Mouse (Mus musculus) hindbrain, embryonic 16.5 days (tissue): ENCODE measurements around the gene Rhoa. TPM values are rescaled to one million over a fixed set of nuclear protein-coding genes. Genes with fewer than 3 reads are reported as not detected.

Experiments
- ATAC-seq: fragments of 200-750 bp; cut with Nextera tagmentation; 2 replicates; pipeline ENCODE4 v1.8.0; 2017; ENCODE audit warnings: moderate TSS enrichment, moderate library complexity
- H3K27ac ChIP-seq: fragments of 300-500 bp; sonication (generic); 2 replicates; pipeline ENCODE4 v1.5.1; 2014; ENCODE audit warnings: low read depth, mild to moderate bottlenecking, control low read depth, low read length, moderate library complexity
- H3K27me3 ChIP-seq: fragments of 300-500 bp; sonication (generic); replicated peaks from 2 replicates; pipeline ENCODE4 v1.6.1; 2014; ENCODE audit warnings: low read length; ENCODE audit not compliant: control insufficient read depth, insufficient read depth
- H3K36me3 ChIP-seq: fragments of 300-500 bp; sonication (generic); 2 replicates; pipeline ENCODE4 v1.6.1; 2014; ENCODE audit warnings: mild to moderate bottlenecking, low read length, moderate library complexity, mixed read lengths; ENCODE audit not compliant: control insufficient read depth, insufficient read depth
- H3K4me1 ChIP-seq: fragments of 300-500 bp; sonication (generic); 2 replicates; pipeline ENCODE4 v1.6.1; 2014; ENCODE audit warnings: low read depth, low read length; ENCODE audit not compliant: control insufficient read depth, insufficient read depth
- H3K4me2 ChIP-seq: fragments of 300-500 bp; sonication (generic); 2 replicates; pipeline ENCODE4 v1.6.1; 2014; ENCODE audit warnings: mild to moderate bottlenecking, low read length, control low read depth, moderate library complexity
- H3K4me3 ChIP-seq: fragments of 300-500 bp; sonication (generic); 2 replicates; pipeline ENCODE4 v1.5.1; 2014; ENCODE audit warnings: mild to moderate bottlenecking, low read length, control low read depth, moderate library complexity
- H3K9ac ChIP-seq: fragments of 300-500 bp; sonication (generic); 2 replicates; pipeline ENCODE4 v1.6.1; 2014; ENCODE audit warnings: low read depth, mild to moderate bottlenecking, control low read depth, low read length, moderate library complexity
- H3K9me3 ChIP-seq: fragments of 300-500 bp; sonication (generic); 2 replicates; pipeline ENCODE4 v1.6.1; 2014; ENCODE audit warnings: mild to moderate bottlenecking, low read length, moderate library complexity; ENCODE audit not compliant: control insufficient read depth
- WGBS: fragments of 180-500 bp; shearing (Covaris S2); extraction: QIAGEN DNeasy Blood & Tissue Kit; methylation state at CpG from one replicate; pipeline ENCODE4 v1.1.7; 2014; 5-methylcytosine and 5-hydroxymethylcytosine counted together
- polyA plus RNA-seq: library from polyadenylated mRNA; unstranded; fragments of >200 nt; fragmentation: Nextera tagmentation; extraction: Ambion mirVana; gene quantifications from 2 replicates; pipeline ENCODE4 v1.2.1, GENCODE M21; 2015

The Rhoa gene
- polyA plus RNA-seq, result 278 TPM in 2 replicates

DNA sequence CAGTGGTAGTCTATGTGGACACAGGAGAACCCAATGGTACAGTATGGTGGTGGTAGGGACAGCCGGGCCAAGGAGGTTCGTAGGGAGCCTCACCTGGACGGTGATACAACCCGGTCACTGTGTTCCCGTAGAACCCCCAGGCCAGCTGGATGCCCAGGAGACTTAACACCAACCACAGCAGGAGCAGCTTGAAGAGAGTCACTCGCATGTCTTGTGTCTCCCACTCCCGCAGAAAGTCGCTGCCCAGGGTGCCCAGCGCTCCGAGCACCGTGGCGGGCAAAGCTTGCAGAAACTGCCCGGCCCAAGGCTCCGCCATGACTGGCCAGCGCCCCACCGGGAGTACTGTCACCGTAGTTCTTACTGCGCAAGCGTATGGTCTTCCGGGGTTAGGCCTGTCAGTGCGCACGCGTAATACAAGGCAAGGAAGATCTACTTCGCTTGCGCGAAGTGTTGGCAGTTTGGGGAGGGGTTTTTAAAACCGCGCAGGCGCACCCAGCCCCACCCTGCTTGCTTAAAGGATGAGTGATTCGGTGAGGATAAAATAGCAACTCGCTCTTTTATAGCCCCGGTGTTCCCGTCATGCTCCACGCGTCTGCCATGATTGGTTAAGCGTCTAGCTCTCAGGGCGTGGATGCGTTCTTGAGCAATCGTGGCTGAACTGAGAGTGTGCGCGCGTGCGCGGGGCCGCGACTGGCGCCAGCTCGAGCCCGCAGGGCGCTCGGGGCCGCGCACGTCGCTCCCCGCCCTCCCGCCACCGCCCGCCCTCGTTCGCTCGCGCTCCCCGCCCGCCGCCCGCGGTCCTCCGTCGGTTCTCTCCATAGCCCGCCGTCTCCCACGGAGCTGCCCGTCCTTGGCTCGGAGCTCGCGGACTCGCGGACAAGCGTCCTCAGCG lies at the start of gene Rhoa, which contains the start of gene Tcta:
Gene Rhoa (plus strand): TSS at position 501 of the 892 bp plus-strand sequence.
Gene Tcta (minus strand): TSS at position 532 of the 892 bp plus-strand sequence.
- Histone ChIP-seq H3K9me3 (no peaks in the 10 kb centered on the region), H3K27ac (peak within 1 kb of the TSS; percentile 100), H3K9ac (peak within 1 kb of the TSS; percentile 97), H3K4me3 (peak within 1 kb of the TSS; percentile 79), H3K36me3 (peaks cover 19% of the 10 kb centered on the region), H3K4me2 (peak within 1 kb of the TSS; percentile 96), H3K27me3 (no peaks in the 10 kb centered on the region), H3K4me1 (peaks cover 28% of the 10 kb centered on the region)
- ATAC-seq, result peak; percentile 98
- 0% methylated on average over 80 of the region's 81 CpGs for WGBS

DNA sequence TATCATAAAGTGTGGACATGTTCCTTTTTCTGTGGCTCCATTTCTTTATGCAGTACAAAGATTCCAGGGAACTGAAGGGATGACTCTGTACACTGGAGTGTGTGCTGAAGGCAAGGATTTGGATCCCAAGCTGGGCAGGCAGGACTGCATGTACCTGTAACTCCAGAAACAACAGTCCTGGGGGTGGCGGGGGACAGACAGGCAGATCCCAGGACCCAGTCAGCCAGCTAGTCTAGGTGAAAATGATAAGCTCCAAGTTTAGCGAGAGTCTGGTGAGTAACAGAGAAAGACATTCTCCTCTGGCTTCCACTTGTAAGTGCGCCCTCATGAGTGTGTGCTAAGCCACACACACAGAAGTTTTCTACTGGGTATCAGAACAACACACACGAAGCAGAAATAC lies 45.4 kb upstream of the Rhoa start:
- Histone ChIP-seq H3K27ac (no peak overlapping the region), H3K4me1 (peaks cover 20% of the 10 kb centered on the region)
- WGBS, result 90% methylated on average over 4 of the region's 4 CpGs

DNA sequence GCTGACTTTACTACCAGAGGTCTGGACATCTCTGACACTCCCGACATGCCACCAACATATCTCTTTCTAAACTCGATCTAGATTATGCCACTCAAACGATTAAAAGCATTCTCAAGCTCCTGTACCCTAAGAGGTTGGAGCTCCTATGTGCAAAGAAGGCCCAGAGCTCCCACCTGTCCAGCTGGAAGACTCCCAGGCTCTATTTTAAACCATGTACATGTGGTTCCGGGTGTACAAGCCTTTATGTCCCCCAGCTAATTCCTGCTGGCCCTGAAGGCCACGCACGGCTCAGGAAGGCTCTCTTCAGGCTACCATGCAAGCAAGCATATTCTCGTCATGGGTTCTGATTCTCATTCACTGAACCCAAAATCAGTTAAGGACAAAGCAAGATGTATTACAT lies 44.1 kb upstream of the Rhoa start:
- 79% methylated on average over 7 of the region's 7 CpGs for WGBS
- H3K9ac ChIP-seq, result peak overlapping the region; percentile 27
- no peaks in the 10 kb centered on the region for H3K36me3 ChIP-seq
- H3K4me3 ChIP-seq, result peak overlapping the region; percentile 98
- peak overlapping the region; percentile 84 for H3K4me2 ChIP-seq
- H3K9me3 ChIP-seq, result no peaks in the 10 kb centered on the region
- H3K4me1 ChIP-seq, result peaks cover 20% of the 10 kb centered on the region
- ATAC-seq, result no peak
- H3K27ac ChIP-seq, result no peak overlapping the region
- H3K27me3 ChIP-seq, result no peaks in the 10 kb centered on the region

More for the DNA sequence above, 45.4 kb upstream of the Rhoa start:
- Histone ChIP-seq H3K4me3 (no peak overlapping the region), H3K4me2 (no peak overlapping the region), H3K9ac (no peak overlapping the region), H3K9me3 (no peaks in the 10 kb centered on the region), H3K27me3 (no peaks in the 10 kb centered on the region), H3K36me3 (no peaks in the 10 kb centered on the region)
- ATAC-seq, result no peak

DNA sequence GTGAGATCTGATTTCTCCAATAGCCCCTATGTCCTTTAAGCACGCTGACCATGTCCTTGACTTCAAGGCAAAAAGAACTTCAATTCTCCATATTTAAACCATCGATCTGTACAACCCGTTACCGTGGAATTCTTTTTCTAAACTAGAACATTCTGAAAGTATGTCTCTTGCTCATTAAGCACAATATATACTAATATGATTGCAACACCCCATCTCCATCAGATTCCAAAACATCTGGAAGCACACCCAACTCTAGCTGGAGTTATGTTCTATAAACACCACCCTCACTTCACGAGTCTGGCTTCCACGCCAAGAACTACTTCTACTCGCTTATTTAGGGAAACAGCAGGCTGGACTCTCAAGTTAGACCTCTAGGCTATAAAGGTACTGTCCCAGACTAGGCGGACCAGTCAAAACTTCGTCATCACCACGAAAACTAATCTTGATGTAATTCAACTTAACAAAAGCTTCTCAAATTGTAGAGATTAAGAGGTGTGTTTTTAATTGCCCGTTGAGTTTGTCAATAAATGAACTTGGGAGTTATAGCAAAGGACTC lies 43.4 kb upstream of the Rhoa start:
- Histone ChIP-seq H3K36me3 (no peaks in the 10 kb centered on the region), H3K27ac (peak overlapping the region; percentile 95; the same call in 1 of the 2 replicates), H3K9me3 (no peaks in the 10 kb centered on the region), H3K4me1 (peaks cover 20% of the 10 kb centered on the region), H3K9ac (peak overlapping the region; percentile 94), H3K4me3 (peak overlapping the region; percentile 98), H3K4me2 (peak overlapping the region; percentile 84), H3K27me3 (no peaks in the 10 kb centered on the region)
- WGBS, result 39% methylated on average over 11 of the region's 11 CpGs
- ATAC-seq, result no peak

DNA sequence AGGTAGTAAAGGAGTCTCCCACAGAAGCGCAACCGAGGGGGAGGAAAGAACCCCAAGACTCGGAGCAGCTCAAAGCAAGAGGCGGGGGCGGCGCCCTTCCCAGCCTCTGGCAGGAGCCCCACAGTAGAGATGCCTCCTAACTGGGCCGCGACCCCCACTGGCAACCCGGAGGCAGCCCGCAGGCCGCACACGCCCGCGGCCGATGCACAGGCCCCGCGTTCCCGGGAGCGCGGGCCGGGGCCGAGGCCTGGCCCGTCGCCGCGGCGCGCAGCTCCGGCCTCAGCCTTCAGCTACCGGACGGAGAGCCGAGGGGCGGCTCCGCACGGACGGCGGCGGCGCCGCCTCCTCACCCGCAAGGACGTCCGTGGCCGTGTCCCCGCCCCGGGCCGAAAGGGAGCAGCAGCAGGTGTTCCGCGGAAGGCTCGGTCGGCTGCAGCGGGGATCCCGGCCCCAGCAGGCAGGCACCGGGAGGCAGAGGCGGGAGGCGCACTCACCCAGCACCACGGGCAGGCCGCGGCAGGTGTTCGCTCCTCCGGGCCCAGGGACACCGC lies 42.7 kb upstream of the Rhoa start:
- WGBS, result under 1% methylated on average over 52 of the region's 62 CpGs
- peak overlapping the region; percentile 98 for H3K4me3 ChIP-seq
- H3K4me2 ChIP-seq, result peak overlapping the region; percentile 84
- peaks cover 20% of the 10 kb centered on the region for H3K4me1 ChIP-seq
- ATAC-seq, result peak; percentile 62
- H3K36me3 ChIP-seq, result no peaks in the 10 kb centered on the region
- peak overlapping the region; percentile 95 for H3K27ac ChIP-seq
- H3K27me3 ChIP-seq, result no peaks in the 10 kb centered on the region
- peak overlapping the region; percentile 94 for H3K9ac ChIP-seq
- no peaks in the 10 kb centered on the region for H3K9me3 ChIP-seq

DNA sequence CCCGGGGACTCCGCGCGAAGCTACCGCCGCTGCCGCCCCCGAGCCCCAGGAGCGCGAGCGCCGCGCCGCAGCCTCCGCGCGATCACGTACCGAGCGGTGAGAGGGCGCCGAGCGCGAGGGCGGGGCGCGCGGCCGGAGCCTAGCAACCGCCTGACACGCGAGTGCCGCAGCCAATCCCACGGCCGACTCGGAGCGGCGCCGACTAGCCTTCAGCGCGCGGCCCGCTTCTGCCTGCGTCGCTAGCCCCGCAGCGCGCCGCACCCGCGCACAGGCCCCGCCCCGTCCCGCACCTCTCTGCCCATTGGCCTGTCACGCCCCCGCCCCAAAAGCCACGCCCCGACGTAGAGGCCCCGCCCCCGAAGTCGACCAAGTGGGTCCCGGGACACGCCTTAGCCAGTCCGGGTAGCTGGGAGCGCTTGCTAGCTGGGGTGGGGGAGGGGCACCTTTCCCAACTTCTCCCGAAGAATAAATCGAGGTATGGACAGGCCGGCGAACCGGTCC lies 42.2 kb upstream of the Rhoa start, which contains the start of gene Dag1:
Gene Dag1 (minus strand): TSS at position 269 of the 501 bp plus-strand sequence.
- H3K4me1 ChIP-seq, result peaks cover 20% of the 10 kb centered on the region
- H3K9ac ChIP-seq, result peak within 1 kb of the TSS; percentile 94
- H3K4me2 ChIP-seq, result peak within 1 kb of the TSS; percentile 84
- H3K9me3 ChIP-seq, result no peaks in the 10 kb centered on the region
- peak; percentile 99 for ATAC-seq
- peak within 1 kb of the TSS; percentile 95 for H3K27ac ChIP-seq
- no peaks in the 10 kb centered on the region for H3K27me3 ChIP-seq
- no peaks in the 10 kb centered on the region for H3K36me3 ChIP-seq
- WGBS, result 1% methylated on average over 31 of the region's 71 CpGs
- peak within 1 kb of the TSS; percentile 98 for H3K4me3 ChIP-seq

DNA sequence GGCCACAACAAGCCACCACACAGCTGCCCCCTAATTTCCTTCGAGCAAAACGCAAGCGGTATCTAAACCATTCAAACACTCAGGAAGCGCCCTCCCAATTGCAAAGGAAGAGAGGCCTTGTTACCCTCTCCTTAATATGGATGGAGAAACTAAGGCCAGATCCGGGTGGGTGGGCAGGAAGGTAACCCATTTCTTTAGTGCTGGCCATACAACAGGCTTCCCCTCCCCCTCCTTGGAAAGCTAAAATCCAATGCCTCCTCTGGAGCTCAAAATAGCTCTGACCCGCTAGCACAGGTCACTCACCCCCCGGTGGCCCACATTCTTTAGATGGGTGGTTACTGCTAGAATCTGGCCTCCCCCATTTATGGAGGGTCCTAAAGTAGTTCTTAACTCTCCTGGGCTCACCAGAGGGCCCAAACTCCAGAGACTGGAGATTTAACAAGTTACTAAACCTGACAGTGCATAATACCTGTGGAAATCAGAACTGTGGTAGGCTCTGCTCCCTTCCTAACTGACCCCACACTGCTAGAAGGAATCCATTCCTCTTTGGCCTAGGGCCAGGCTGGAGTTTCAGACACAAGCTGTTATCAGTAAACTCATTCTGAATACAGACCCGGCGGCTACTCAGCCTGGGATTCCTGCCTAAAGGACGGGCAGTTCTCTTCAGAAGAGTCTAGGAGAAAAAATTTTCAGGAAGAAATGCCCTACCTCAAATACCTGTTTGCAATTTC lies 41.6 kb upstream of the Rhoa start:
- Histone ChIP-seq H3K4me1 (peaks cover 20% of the 10 kb centered on the region), H3K36me3 (no peaks in the 10 kb centered on the region), H3K27ac (peak overlapping the region; percentile 82), H3K4me2 (peak overlapping the region; percentile 84), H3K27me3 (no peaks in the 10 kb centered on the region), H3K4me3 (peak overlapping the region; percentile 98), H3K9ac (peak overlapping the region; percentile 63), H3K9me3 (no peaks in the 10 kb centered on the region)
- WGBS, result 17% methylated on average over 9 of the region's 10 CpGs
- ATAC-seq, result no peak; the same call in 1 of the 2 replicates

DNA sequence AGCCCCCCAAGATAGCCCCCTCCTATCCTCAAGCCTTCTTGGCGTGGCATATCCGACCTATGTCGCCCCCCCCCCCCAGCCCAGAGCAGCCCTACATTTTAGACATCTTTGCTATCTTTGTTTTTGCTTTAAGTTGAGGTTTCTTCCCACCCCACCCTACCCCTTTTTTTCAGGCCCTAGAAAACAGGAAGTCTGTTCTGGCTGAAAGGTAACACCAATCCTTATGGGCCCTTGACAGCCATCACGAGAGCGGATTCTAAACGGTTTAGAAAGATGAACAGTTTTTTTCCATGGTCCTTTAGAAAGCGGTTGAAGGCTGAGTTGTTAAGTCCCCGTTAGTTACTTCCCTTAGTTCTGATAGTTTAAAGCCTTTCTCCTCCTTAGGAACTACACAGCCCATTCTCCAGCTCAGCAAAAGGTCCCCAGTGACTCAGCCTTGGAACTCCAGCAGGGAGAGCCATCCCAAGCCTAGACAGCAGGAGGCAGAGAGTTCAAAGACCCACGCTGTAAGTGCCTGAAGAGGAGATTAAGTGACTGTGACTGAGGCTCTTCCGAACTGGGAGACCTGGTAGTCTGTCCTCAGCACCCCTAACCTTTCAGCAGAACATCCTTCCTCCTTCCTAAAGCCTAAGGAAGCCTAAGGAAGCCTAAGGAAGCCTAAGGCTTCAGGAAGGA lies 39.5 kb upstream of the Rhoa start:
- Histone ChIP-seq H3K9ac (no peak overlapping the region), H3K4me2 (no peak overlapping the region), H3K4me3 (no peak overlapping the region), H3K27me3 (no peaks in the 10 kb centered on the region), H3K36me3 (no peaks in the 10 kb centered on the region), H3K27ac (no peak overlapping the region), H3K9me3 (no peaks in the 10 kb centered on the region), H3K4me1 (peaks cover 18% of the 10 kb centered on the region)
- no peak for ATAC-seq
- WGBS, result 68% methylated on average over 10 of the region's 10 CpGs
